Mouse (Mus musculus) spleen, postnatal 10 days (tissue): Measurements from ENCODE around the gene Grik2.

Experiments used
- DNase-seq, 2 experiments: peaks; one replicate each; pipeline ENCODE4 v3.0.0; 2021 to 2022; ENCODE audit warnings: low spot score in 2 of 2

Gene Grik2

GRCm38 (mm10) chr10:49788381-49788906, at the start of gene Grik2:
Grik2 (minus strand) TSS chr10:49788766.
- DNase-seq = no peak

- DNase-seq = no peak
Measured at GRCm38 (mm10) chr10:49834392-49834791, 45.8 kb upstream of the Grik2 start.

GRCm38 (mm10) chr10:49807276-49807675, 18.7 kb upstream of the Grik2 start:
- no peak for DNase-seq

GRCm38 (mm10) chr10:49801001-49801400, 12.4 kb upstream of the Grik2 start:
- no peak for DNase-seq

- DNase-seq = no peak
Measured at GRCm38 (mm10) chr10:49794129-49794528, 5.6 kb upstream of the Grik2 start.

- no peak for DNase-seq
Measured at GRCm38 (mm10) chr10:49790326-49790725, 1.8 kb upstream of the Grik2 start.

- no peak for DNase-seq
Measured at GRCm38 (mm10) chr10:49789711-49790110, 1.1 kb upstream of the Grik2 start.

- no peak for DNase-seq
Measured at GRCm38 (mm10) chr10:49788914-49789313, 348 bp upstream of the Grik2 start.

GRCm38 (mm10) chr10:49786630-49787029, 1.9 kb downstream of the Grik2 start:
- DNase-seq = no peak

GRCm38 (mm10) chr10:49785477-49785876, 3.1 kb downstream of the Grik2 start:
- no peak for DNase-seq

- DNase-seq = no peak
Measured at GRCm38 (mm10) chr10:49784831-49785230, 3.7 kb downstream of the Grik2 start.

GRCm38 (mm10) chr10:49782741-49783691, 5.5 kb downstream of the Grik2 start:
- DNase-seq = no peak

GRCm38 (mm10) chr10:49782061-49782460, 6.5 kb downstream of the Grik2 start:
- DNase-seq = no peak

GRCm38 (mm10) chr10:49780430-49780829, 8.1 kb downstream of the Grik2 start:
- DNase-seq = no peak

GRCm38 (mm10) chr10:49768897-49769296, 19.7 kb downstream of the Grik2 start:
- no peak for DNase-seq

GRCm38 (mm10) chr10:49767556-49767955, 21.0 kb downstream of the Grik2 start:
- DNase-seq = no peak

GRCm38 (mm10) chr10:49762607-49763006, 26.0 kb downstream of the Grik2 start:
- no peak for DNase-seq

GRCm38 (mm10) chr10:49751769-49752168, 36.8 kb downstream of the Grik2 start:
- no peak for DNase-seq

GRCm38 (mm10) chr10:49731841-49732240, 56.7 kb downstream of the Grik2 start:
- DNase-seq = no peak

GRCm38 (mm10) chr10:49723706-49724105, 64.9 kb downstream of the Grik2 start:
- DNase-seq = no peak

GRCm38 (mm10) chr10:49716856-49717255, 71.7 kb downstream of the Grik2 start:
- DNase-seq = no peak

GRCm38 (mm10) chr10:49709748-49710147, 78.8 kb downstream of the Grik2 start:
- DNase-seq = no peak

GRCm38 (mm10) chr10:49704446-49704845, 84.1 kb downstream of the Grik2 start:
- no peak for DNase-seq
